Mouse (Mus musculus) hindbrain, embryonic 16.5 days (tissue): ENCODE data around the gene Shf. TPM values are rescaled to one million over a fixed set of nuclear protein-coding genes. Genes with fewer than 3 reads are reported as not detected.
A peak's percentile ranks its signal among the peaks of the same experiment; 100 is the strongest.

Experiments
- ATAC-seq: fragments of 200-750 bp; cut with Nextera tagmentation; 2 replicates; pipeline ENCODE4 v1.8.0; 2017; ENCODE audit warnings: moderate TSS enrichment, moderate library complexity
- H3K27ac ChIP-seq: fragments of 300-500 bp; sonication (generic); 2 replicates; pipeline ENCODE4 v1.5.1; 2014; ENCODE audit warnings: low read depth, mild to moderate bottlenecking, control low read depth, low read length, moderate library complexity
- H3K27me3 ChIP-seq: fragments of 300-500 bp; sonication (generic); replicated peaks from 2 replicates; pipeline ENCODE4 v1.6.1; 2014; ENCODE audit warnings: low read length; ENCODE audit not compliant: control insufficient read depth, insufficient read depth
- H3K36me3 ChIP-seq: fragments of 300-500 bp; sonication (generic); 2 replicates; pipeline ENCODE4 v1.6.1; 2014; ENCODE audit warnings: mild to moderate bottlenecking, low read length, moderate library complexity, mixed read lengths; ENCODE audit not compliant: control insufficient read depth, insufficient read depth
- H3K4me1 ChIP-seq: fragments of 300-500 bp; sonication (generic); 2 replicates; pipeline ENCODE4 v1.6.1; 2014; ENCODE audit warnings: low read depth, low read length; ENCODE audit not compliant: control insufficient read depth, insufficient read depth
- H3K4me2 ChIP-seq: fragments of 300-500 bp; sonication (generic); 2 replicates; pipeline ENCODE4 v1.6.1; 2014; ENCODE audit warnings: mild to moderate bottlenecking, low read length, control low read depth, moderate library complexity
- H3K4me3 ChIP-seq: fragments of 300-500 bp; sonication (generic); 2 replicates; pipeline ENCODE4 v1.5.1; 2014; ENCODE audit warnings: mild to moderate bottlenecking, low read length, control low read depth, moderate library complexity
- H3K9ac ChIP-seq: fragments of 300-500 bp; sonication (generic); 2 replicates; pipeline ENCODE4 v1.6.1; 2014; ENCODE audit warnings: low read depth, mild to moderate bottlenecking, control low read depth, low read length, moderate library complexity
- H3K9me3 ChIP-seq: fragments of 300-500 bp; sonication (generic); 2 replicates; pipeline ENCODE4 v1.6.1; 2014; ENCODE audit warnings: mild to moderate bottlenecking, low read length, moderate library complexity; ENCODE audit not compliant: control insufficient read depth
- WGBS: fragments of 180-500 bp; shearing (Covaris S2); extraction: QIAGEN DNeasy Blood & Tissue Kit; methylation state at CpG from one replicate; pipeline ENCODE4 v1.1.7; 2014; 5-methylcytosine and 5-hydroxymethylcytosine counted together
- polyA plus RNA-seq: library from polyadenylated mRNA; unstranded; fragments of >200 nt; fragmentation: Nextera tagmentation; extraction: Ambion mirVana; gene quantifications from 2 replicates; pipeline ENCODE4 v1.2.1, GENCODE M21; 2015

Gene Shf
- polyA plus RNA-seq, 1 experiment from 2014 or later: 11.8 TPM

DNA sequence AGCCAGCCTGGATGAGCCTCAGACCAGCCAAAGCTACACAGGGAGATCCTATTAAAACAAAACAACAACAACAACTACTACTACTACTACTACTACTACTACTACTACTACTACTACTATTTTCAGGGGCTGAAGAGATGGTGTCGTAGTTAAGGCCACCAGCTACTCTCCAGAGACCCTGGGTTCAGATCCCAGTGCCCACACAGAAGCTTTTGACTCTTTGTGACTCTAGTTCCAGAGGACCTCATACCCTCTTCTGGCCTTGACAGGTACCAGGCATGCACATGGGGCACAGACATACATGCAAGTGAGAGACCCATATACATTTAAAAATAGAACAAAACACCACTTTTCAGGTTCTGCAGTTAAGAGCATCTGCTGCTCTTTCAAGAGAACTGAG, 3.6 kb upstream of the Shf start:
- H3K27me3 ChIP-seq: no peaks in the 10 kb centered on the region
- H3K27ac ChIP-seq: no peak overlapping the region
- no peak overlapping the region for H3K4me2 ChIP-seq
- no peaks in the 10 kb centered on the region for H3K9me3 ChIP-seq
- 100% methylated on average over 1 of the region's 1 CpGs for WGBS
- H3K4me3 ChIP-seq: no peak overlapping the region
- H3K36me3 ChIP-seq: no peaks in the 10 kb centered on the region
- peaks cover 13% of the 10 kb centered on the region for H3K4me1 ChIP-seq
- ATAC-seq: no peak
- no peak overlapping the region for H3K9ac ChIP-seq

DNA sequence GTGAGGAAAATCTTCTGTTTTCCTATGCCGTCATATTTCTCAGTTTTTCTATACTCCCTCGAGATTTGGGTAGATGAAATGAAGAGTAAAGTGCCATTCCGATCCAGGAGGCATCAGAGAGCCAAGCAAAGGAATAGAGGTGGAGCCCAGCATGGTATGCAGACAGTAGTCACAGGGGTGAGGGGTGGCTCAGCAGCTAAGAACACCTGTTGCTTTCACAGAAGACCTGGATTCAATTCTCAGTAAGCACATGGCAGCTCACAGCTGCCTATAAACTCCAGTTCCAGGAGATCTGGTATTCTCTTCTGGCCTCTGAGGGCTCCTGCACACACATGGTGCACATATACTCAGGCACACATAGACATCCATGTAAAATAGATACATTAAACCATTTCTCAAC, 3.1 kb upstream of the Shf start:
- Histone ChIP-seq H3K36me3 (no peaks in the 10 kb centered on the region), H3K27me3 (no peaks in the 10 kb centered on the region), H3K9ac (no peak overlapping the region), H3K9me3 (no peaks in the 10 kb centered on the region), H3K4me2 (no peak overlapping the region), H3K27ac (no peak overlapping the region), H3K4me1 (peaks cover 17% of the 10 kb centered on the region), H3K4me3 (no peak overlapping the region)
- 69% methylated on average over 3 of the region's 3 CpGs for WGBS
- no peak for ATAC-seq

DNA sequence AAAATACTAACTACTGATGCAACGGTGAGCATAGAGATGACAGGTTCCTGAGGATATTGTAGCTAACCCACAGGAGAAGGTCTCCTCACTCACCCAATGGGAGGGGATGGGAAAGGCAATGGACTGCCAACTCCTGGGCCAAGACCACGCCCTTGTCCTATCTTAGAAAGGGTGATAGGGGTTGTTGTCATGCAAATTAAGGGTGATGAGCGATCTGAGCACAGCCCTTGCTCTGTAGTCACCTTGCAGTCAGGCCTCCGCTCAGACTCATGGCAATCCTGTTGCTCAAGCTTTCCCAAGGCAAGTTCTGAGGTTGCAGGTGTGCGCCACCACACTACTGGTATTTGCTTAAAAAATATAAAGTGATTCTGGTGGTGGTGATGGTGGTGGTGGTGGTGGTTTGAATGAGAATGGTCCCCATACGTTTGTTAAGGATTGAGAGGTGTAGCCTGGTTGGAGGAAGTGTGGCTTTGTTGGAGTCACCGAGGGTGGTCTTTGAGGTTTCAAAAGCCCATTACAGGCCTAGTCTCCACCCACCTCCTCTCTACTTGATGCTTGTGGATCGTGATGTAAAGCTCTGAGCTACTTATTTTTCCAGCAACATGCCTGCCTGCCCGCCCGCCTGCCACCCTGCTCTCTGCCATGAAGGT, 1.3 kb upstream of the Shf start:
- H3K36me3 ChIP-seq: no peaks in the 10 kb centered on the region
- peak overlapping the region; percentile 79 for H3K4me2 ChIP-seq
- no peaks in the 10 kb centered on the region for H3K9me3 ChIP-seq
- no peak overlapping the region for H3K9ac ChIP-seq
- H3K4me3 ChIP-seq: no peak overlapping the region
- 33% methylated on average over 10 of the region's 10 CpGs for WGBS
- no peak overlapping the region for H3K27ac ChIP-seq
- no peaks in the 10 kb centered on the region for H3K27me3 ChIP-seq
- no peak for ATAC-seq
- peaks cover 31% of the 10 kb centered on the region for H3K4me1 ChIP-seq

DNA sequence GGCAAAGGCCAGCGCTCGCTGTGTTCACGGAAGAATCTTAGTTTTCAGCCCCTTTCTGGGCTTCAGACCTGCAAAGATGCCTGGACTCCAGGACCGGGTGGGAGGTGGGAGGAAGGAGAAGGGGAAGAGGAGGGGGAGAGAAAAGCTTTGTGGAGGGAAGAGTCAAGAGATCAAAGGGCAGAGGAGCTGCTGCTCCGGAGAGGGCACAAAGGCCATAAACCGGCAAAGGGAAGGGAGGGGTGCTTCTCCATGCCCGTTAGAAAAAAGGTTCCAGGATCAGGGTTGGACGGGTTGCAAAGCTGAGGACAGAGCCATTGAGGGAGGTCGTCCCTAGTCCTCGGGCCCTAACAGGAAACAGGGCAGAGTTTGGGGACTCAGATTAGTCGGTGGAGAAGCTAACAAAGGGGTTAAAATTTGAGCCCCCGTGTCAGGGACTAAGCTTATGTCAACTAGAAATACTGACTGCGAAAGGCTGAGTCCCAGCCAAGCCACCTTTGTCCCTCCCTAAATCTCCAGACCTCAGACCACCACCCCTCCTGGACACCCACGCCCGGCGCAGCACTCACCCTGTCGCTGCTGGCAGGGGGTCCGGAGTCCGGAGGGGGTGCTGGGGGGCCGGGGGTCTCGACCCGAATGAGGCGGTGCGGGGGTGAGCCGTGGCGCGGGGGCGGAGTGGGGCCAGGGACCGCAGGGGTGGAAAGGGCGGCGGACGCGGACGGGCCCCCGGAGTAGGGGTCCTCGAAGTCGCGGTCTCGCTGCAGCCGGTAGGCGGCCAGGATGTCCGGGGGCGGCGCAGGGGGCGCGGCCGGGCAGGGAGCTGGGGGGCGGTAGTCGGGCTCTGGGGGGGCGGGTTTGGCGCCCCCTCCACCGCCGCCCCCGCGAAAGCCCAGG, 636 bp downstream of the Shf start:
- Histone ChIP-seq H3K4me1 (peaks cover 29% of the 10 kb centered on the region), H3K9ac (peak overlapping the region; percentile 92), H3K27me3 (no peaks in the 10 kb centered on the region), H3K9me3 (no peaks in the 10 kb centered on the region), H3K4me3 (peak overlapping the region; percentile 87), H3K27ac (peak overlapping the region; percentile 66), H3K36me3 (no peaks in the 10 kb centered on the region), H3K4me2 (peak overlapping the region; percentile 79)
- under 1% methylated on average over 22 of the region's 55 CpGs for WGBS
- peak; percentile 31 for ATAC-seq

DNA sequence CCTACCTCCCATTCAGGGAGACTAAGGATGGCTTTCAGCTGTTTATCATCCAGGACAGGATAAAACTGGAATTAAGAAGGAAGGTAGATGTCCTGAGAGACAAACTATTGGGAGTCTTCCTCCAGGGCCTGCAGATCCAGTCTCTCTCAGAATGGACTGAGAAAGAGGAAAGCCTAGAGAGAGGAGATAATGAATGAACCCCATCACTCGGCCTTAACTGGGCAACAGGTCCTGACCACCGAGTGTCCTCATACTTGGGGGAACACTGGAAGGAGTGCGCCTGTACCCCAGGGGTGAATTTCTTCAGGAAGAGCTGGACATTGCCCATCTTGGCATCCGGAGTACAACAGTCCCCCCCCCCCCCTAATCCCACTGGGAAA, 1.3 kb downstream of the Shf start:
- peak overlapping the region; percentile 92 for H3K9ac ChIP-seq
- 3% methylated on average over 4 of the region's 4 CpGs for WGBS
- no peaks in the 10 kb centered on the region for H3K9me3 ChIP-seq
- H3K4me3 ChIP-seq: peak overlapping the region; percentile 87
- peaks cover 29% of the 10 kb centered on the region for H3K4me1 ChIP-seq
- ATAC-seq: no peak
- peak overlapping the region; percentile 66; the same call in 1 of the 2 replicates for H3K27ac ChIP-seq
- peak overlapping the region; percentile 79 for H3K4me2 ChIP-seq
- no peaks in the 10 kb centered on the region for H3K27me3 ChIP-seq
- H3K36me3 ChIP-seq: no peaks in the 10 kb centered on the region

DNA sequence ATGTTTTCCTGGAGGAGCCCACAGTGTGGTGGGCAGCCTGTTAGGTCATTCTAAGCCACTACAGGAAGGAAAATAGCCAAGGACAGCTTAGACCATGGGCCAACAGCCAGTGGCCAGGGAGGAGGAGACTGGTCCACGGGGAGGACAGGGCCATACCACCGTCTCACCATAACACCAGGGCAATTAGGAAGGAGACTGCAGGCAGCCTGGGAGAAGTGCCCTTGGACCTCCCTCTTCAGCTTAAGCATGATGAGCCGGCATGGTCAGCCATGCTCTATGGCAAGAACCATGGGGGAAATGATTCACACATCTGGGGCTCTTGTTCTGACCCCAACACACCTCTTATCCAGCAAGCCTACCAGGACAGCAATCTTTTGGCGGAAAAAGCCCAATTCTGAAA, 1.8 kb downstream of the Shf start:
- WGBS: 17% methylated on average over 4 of the region's 4 CpGs
- Histone ChIP-seq H3K9ac (peak overlapping the region; percentile 92), H3K36me3 (no peaks in the 10 kb centered on the region), H3K4me2 (peak overlapping the region; percentile 79), H3K27ac (peak overlapping the region; percentile 13; the same call in 1 of the 2 replicates), H3K4me1 (peaks cover 29% of the 10 kb centered on the region), H3K27me3 (no peaks in the 10 kb centered on the region), H3K9me3 (no peaks in the 10 kb centered on the region), H3K4me3 (peak overlapping the region; percentile 87)
- ATAC-seq: no peak

DNA sequence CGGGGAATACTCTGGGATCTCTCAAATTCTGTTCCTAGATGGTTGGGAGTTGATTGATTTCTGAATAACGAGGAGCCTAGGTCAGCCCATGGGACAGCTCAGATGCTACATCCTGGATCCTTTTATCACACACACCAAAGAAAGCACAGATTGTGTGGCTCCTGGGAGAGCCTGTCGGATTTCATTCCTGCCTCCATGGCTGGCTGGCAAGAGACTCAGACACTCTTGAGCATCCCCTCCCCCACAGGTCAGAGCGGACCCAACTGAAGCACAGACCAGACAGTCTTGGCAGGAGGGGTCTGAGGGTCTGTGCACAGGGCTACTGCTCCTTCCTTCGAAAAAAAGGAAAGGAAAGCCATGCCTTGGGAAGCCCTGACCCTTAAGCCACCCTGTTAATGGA, 2.3 kb downstream of the Shf start:
- Histone ChIP-seq H3K4me1 (peaks cover 32% of the 10 kb centered on the region), H3K9me3 (no peaks in the 10 kb centered on the region), H3K4me2 (peak overlapping the region; percentile 79), H3K4me3 (peak overlapping the region; percentile 87), H3K27ac (peak overlapping the region; percentile 65), H3K9ac (peak overlapping the region; percentile 92), H3K36me3 (no peaks in the 10 kb centered on the region), H3K27me3 (no peaks in the 10 kb centered on the region)
- 0 out of 2 replicates have a peak, but pooled peaks have one; percentile 11 for ATAC-seq
- 28% methylated on average over 5 of the region's 5 CpGs for WGBS

DNA sequence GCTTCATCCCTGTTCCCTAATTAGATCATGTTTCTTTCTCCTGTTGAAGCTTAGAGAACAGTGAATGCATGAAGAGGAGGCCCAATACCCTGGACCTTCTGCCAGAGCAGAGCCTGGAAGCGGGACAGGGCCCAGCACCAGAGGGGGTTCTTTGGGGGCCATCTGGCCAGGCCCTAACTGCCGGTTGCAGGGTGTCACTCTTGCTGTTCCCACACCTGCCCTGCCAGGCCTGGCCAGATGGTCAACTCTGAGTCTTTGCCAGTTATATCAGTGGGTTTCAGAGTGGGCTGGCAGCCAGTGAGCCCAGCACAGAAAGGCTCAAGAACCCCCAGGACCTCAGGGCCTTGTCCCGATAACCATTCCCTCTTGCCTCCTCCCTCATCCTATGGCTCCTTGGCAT, 2.9 kb downstream of the Shf start:
- Histone ChIP-seq H3K4me2 (peak overlapping the region; percentile 79), H3K4me3 (peak overlapping the region; percentile 87), H3K36me3 (no peaks in the 10 kb centered on the region), H3K9me3 (no peaks in the 10 kb centered on the region), H3K27me3 (no peaks in the 10 kb centered on the region), H3K9ac (peak overlapping the region; percentile 92; the same call in 1 of the 2 replicates), H3K4me1 (peaks cover 32% of the 10 kb centered on the region), H3K27ac (peak overlapping the region; percentile 65)
- peak; percentile 28 for ATAC-seq
- WGBS: 63% methylated on average over 3 of the region's 3 CpGs

DNA sequence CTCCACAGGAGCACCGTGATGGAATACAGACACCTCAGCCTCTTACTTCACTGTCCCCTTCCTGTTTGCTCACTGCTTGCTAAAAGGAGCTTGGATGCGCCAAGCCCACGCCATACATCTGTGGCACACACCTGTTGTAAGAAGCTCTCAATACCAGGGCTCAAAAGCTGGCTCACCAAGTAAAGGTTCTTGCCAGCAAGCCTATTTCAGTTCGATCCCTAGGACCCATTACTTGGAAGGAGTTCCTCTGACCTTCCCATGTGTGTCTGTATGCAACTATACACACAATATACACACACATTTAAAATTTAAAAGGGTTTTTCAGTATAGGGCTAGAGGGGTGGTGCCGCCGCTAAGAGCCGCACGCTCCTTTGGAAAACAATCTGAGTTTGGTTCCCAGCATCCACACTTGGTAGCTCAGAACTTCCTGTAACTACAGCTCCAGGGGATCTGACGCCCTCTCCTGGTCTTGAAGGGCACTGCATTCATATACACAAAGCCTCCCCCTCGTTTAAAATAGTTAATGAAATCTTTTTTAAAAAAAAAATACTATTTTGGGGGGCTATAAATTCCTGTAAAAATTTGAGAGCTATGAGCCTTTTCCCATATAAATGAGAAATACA, 3.6 kb downstream of the Shf start:
- no peak for ATAC-seq
- no peaks in the 10 kb centered on the region for H3K36me3 ChIP-seq
- no peak overlapping the region for H3K4me3 ChIP-seq
- no peak overlapping the region; the same call in 1 of the 2 replicates for H3K27ac ChIP-seq
- H3K4me1 ChIP-seq: peaks cover 32% of the 10 kb centered on the region
- H3K9ac ChIP-seq: no peak overlapping the region
- H3K27me3 ChIP-seq: no peaks in the 10 kb centered on the region
- WGBS: 85% methylated on average over 10 of the region's 10 CpGs
- H3K4me2 ChIP-seq: peak overlapping the region; percentile 79
- H3K9me3 ChIP-seq: no peaks in the 10 kb centered on the region
